Mouse (Mus musculus): Measurements from ENCODE around the gene Psmb8.
A peak's percentile ranks its signal among the peaks of the same experiment; 100 is the strongest.

Psmb8 gene

DNA sequence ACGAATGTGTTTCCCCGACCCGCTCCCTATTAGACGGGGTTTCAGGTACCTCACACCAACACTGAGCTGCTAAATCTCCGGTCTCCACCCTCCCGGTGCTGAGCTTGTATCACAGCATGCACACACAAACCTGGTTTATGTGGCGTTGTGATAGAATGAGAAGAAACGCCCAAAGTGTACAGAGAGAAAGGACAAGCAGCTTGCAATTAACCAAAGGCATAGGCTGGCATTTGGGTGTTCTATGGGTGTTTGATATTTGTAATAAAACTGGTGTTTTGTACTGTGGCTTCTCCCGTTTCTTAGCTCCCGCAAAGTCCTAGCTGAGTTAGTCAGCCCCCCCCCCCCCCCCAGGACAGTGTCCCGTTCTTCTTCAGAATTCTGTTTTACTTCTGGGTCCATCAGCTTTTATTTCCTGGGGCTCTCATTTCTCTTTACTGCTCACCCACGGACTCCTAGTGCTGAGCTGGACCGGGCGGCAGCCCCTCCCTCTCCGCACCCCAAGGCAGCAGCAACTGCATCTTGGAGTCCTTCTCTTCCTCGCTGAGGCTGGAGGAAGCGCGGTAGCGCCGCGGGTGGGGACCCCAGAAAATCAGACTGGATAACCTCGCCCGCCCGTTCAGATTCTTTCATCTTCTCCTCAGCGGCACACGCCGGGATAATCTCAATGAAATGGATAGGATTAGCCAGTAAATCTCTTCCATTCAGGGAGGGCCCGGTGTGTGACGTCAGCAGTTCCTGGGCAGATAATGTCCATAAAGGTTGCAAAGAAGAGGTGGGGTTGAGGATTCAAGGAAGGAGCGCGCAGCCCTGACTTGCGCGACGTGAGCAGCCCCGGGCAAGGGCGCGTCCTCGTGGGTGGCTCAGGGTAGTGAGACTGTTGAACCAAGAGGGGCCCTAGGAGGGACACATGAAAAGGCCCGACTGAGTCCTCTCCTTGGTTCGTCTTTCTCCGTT, at the start of gene Psmb8:
Psmb8 (plus strand) TSS at position 781 of the 954 bp plus-strand sequence.
- peak; percentile 83 for DNase-seq (ENCODE audit: low read depth, low spot score)

DNA sequence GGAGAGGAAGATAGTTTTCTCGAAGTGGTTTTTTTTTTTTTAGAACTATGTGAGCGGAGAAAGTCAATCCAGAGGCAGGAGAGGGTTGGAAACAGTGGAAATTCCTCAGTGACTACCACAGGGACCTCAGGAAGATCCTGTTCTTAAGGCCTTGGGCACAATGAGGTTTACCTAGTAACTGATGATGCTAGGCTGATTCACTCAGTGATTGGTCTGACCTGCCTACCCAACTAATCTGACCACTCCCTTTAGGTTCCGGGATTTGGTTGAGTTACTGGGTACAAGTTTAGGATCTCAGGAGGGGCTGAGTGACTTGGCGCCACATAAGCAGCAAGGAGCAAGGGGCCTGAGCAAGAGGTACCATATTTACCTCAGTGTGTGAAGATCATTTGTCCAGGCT, 44.6 kb upstream of the Psmb8 start, which contains the start of gene H2-DMb1:
H2-DMb1 (plus strand) TSS at position 150 of the 400 bp plus-strand sequence.
- DNase-seq (ENCODE audit: low read depth, low spot score), result peak; percentile 39

DNA sequence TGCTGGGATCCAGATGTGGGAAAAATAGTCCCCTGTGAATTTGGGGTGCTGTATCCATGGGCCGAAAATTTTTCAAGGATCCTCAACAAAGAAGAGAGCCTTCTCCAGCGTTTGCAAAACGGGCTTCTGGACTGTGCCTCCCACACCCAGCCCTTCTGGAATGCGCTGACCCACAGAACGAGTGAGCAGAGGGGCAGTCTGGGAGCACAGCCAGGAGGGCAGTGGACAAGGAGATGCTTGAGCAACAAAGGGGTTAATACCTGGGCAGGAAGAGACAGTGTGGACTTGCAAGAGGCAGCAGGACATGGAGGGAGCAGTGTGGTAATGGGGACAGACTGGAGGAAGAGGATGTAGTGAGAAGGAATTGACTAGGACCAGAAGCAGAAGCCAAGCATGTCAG, 42.0 kb upstream of the Psmb8 start:
- no peak for DNase-seq (ENCODE audit: low read depth, low spot score)

DNA sequence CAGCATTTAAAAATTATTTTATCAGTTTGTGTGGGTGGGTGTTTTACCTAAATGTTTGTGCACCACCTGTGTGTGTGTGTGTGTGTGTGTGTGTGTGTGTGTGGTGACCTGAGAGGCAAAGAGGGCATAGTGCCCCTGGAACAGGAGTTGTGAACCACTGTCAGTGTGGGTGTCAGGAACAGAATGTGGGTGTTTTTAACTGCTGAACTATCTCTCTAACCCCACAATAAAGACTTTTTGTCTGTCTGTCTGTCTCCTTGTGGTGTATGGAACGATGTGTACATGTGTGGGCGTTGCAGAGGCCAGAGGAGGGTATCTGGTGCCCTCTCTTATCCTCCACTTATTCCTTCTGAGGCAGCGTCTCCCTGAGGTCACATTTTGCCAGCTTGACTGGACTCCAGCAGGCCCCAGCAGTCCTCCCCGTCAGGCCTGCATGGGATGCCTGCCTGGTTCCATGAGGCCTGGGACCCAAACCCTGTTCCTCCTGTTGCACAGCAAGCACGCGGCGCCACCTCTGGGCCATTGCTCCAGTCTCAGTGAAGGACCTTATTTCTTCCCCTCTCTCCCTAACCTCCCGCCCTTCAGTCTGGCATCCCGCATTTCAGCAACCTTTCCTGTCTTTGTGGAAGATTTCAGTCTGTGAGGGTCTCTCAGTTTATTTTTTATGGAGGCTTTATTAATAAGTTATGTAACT, 33.2 kb upstream of the Psmb8 start:
- no peak for DNase-seq (ENCODE audit: low read depth, low spot score)

DNA sequence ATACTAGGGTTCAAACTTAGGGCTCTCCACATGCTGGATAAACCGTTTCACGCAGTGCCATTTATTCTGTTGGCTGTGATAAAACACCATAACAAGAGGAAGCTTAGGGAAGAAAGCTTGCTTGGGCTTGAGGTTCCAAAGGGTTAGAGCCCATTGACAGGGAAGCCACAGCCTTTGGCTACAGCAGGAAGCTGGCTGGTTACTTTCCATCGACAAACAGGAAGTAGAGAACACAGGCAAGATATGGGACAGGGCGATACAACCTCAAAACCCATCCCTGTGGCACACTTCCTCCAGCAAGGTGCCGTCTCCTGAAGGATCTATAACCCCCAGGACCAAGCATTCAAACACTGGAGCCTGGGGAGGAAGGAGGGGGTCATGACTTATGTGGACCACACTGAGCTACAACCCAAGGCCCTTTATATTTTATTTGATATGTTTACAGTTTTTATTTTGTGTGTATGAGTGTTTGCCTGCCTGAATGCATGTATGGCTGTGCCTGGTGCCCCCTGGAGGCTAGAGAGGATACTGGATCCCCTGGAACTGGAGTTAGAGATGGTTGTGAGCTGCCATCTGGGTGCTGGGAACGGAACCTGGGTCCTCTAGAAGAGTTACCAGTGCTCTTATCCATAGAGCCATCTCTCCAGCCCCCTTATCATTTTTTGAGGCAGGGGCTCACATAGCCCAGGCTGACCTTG, 32.3 kb upstream of the Psmb8 start:
- DNase-seq (ENCODE audit: low read depth, low spot score), result no peak

DNA sequence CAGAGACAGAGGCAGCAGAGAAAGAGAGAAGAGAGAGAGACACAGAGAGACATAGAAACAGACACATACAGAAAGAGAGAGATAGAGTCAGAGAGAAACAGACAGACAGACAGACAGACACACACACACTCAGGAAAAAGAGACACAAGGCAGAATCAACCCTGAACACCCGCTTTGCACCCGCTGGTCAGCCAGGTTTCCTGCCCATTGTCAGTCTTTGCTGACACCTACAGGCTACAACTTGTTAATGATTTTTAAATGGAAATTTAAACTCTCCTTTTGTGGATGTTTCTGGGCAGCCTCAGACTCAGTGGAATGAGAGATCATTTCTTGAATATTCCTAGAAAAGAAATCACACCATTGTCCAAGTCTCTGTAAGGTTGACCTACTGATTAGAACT, 28.2 kb upstream of the Psmb8 start:
- DNase-seq (ENCODE audit: low read depth, low spot score), result no peak

DNA sequence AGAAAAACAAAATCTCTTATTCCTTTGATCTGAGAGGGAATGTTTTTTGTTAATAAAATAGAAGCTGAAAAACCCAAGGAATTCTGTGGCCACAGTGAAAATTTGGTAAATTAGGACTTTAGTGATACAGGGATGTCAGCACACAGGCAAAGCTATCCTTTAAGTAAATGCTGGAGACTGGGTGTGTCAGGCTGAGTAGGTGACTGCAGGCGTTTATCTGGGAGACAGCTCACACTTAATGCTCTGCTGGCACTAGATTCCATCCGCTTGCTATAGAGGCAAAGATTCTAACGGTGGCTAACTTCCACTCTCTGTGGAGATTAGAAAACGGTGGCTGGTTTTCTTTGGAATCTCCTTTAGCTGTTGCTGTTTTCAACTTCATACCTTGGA, 27.0 kb upstream of the Psmb8 start:
- no peak for DNase-seq (ENCODE audit: low read depth, low spot score)

DNA sequence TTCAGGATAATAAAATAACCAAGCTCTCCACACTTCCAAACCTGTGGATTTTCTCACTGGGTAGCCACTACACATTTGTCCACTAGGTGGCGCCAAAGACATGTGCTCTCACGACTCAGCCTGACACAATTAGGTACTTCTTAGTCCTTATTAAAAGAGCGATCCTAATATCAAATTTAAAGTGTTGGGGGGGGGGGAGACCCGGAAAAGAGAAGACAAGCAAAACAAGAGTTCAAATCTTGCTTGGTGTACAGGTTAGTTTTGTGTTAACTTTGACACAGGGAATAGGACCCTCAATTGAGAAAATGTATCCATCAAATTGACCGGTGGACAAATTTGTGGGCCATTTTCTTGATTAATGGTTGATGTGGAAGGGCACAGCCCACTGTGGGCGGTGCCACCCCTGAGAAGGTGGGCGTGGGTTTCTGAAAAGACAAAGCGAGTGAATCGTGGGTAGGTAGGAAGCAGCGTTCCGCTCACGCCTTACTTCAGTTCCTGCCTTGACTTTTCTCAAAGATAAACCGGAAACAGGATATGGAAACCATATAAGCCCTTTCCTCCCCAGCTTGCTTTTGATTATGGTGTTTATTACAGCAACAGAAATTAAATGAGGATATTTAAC, 26.5 kb upstream of the Psmb8 start:
- peak; percentile 53 for DNase-seq (ENCODE audit: low read depth, low spot score)

DNA sequence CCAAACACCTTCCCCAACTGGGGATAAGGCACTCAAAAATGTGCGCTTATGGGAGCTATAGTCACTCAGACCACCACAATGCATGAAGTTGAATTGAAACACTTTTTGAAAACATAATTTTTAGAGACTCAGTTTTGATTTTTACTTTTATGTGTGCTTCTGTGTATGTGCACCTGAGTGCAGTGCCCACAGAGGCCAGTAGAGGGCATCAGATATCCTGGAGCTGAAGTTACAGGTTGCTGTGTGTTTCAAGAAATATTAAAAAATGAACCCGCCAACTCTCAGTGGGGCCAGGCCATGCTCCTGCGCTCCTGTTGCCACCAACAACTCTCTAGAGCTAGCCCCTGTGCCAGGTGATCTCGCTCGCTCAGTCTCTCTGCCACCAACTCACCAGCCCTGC, 25.0 kb upstream of the Psmb8 start:
- no peak for DNase-seq (ENCODE audit: low read depth, low spot score)

DNA sequence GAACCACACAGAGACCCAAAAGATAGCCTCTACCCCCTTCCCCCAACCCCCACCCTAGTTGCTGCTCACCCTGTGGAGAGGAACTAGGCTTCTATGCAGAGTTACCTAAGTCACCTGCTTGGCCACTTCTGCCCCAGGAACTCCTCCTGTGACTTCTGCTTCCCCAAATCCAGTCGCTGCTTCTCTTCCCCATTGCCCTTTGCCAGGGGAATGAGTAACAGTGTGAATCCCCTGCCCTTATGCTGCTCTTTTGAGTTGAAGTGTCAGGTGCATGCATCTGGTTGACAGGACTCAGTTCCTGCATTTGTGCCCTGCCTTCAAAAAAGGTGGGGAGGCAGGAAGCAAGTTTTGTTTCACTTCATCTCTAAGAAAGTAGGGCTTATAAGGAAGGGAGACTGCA, 23.4 kb upstream of the Psmb8 start:
- no peak for DNase-seq (ENCODE audit: low read depth, low spot score)

DNA sequence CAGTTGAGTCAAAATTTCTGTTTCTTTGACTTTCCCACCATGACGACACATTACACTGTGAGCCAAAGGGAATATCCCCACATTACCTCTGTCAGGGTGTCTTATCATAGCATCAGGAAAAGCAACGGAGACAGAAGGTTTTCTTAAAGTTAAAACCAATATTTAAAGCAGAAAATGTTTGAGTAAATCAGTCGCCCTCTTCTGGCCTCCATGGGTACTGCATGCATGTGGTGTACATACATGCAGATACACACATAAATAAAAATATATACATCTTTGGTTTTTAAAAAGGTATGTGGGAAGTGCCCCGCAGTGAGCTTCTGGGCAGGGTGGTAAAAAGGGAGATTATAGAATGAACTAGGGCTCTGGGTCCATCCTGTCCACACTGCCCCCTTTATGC, 20.3 kb upstream of the Psmb8 start:
- DNase-seq (ENCODE audit: low read depth, low spot score), result no peak

DNA sequence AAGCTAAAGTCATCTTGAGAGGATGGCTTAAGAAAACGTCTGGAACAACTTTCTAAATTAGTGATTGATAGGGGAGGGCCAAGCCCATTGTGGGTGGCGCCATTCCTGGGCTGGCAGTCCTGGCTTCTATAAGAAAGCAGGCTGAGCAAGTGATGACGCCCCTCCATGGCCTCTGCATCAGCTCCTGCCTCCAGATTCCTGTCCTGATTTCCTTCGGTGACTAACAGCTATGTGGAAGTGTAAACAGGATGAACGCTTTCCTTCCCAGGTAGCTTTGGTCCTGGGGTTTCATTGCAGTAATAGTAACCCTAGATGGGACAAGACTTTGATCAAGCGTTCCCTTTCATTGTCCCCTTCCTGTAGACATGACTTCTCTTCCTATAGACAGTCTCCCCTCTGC, 18.5 kb upstream of the Psmb8 start:
- no peak for DNase-seq (ENCODE audit: low read depth, low spot score)

DNA sequence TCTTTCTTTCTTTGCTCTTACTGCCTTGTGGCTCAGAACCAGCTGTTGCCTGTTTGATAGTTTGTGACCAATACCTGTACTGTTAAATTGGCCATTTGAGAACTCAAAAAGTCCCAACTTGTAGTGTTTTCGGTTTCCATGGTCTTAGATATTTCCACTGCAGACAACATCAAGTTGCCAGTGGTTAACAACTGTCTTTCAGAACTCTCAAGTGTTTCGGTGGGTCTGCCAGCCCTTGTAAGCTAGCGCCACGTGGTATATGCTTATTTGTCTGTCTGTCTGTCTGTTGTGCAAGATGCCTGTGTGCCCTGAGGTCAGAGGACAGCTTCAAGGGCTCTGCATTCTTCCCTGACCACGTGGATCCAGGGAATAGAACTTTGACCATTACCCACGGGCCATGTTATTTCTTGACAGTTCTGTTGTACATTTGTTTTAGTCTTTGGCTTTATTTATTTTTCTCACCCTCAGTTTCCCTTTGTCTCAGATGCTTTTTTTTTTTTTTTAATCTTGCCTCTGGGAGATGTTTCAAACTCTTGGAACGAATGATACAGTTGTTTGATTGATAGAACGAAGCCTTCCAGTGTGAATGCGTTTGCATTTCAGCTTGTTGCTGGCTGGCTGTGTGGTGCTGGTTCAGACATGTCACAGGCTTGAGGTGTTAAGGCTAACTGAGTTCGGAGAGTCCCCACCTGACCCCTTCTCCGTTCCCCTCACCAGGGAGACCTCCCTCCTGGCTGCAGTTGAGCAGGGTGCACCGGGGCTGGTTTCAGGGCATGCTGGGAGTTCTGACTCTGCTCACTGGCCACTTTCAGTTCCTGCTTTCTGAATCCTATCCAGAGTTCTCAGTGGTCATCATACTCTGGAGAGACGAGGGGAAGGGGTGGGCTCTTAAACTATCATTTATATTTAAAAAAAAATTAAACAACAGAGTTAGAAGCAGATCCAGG, 17.3 kb upstream of the Psmb8 start:
- no peak for DNase-seq (ENCODE audit: low read depth, low spot score)

DNA sequence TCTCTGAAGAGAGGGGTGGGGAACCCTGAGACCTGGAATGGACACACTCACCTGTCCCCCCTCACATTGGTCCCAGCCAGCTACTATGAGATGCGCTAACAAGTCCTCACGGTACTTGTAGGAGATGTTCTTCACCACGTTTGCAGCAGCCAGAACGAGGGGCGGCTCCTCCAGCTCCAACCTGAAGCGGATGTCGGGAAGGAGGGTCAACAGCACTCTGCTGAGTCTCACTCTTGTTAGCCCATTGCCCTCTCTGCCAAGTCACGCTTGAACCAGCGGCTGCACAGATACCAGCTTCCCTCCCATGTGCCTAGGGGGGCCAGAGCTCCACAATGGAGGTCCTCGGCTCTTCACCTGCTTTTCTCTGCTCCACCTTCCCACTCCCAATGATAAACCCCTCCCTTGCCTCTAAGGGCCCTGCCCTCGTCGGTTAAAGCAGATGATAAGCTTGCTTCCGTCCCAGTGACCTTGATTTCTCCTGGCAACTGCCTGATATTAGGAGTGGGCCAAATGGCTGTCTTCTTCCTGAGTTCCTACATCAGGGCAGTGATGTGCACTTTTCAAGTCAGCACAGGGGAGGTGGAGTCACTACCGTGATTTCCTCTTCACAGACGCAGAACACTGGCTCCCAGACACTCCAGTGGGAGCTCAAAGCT, 13.8 kb upstream of the Psmb8 start:
- DNase-seq (ENCODE audit: low read depth, low spot score), result no peak

DNA sequence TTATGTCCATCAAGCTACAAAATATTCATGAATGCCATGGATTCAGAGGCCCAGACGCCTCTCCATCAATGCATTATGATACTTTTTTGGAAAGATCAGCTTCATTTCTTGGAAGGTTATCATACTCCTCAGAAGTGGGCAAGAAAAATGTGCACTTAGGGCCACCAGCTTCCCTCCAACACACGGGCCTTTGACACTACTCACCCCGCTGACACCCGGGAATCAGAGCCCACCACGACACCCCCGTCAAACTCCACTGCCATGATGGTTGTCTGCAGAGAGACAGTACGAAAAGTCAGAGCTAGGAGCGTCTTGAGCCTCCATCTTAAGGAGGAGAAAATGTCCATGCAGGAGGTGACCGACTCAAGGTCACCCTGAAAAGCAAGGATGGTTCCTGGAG, 12.0 kb upstream of the Psmb8 start:
- no peak for DNase-seq (ENCODE audit: low read depth, low spot score)

DNA sequence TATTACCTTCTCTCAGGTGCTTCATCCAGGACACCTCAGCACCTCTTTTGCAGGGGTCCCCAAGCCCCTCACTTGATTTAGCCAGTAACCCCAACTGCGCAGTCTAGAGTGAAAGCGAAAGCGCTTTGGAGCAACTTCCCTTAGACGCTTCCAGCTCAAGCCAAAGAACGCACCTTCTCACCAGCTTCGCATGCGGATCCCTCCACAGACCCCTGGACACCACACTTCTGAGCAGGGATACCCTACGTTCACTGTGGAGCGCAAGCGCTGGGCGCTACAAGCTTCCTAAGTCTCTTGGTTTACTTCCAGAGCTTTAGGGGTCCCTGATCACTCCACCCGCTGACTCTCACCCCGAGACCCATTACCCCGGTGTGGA, 10.6 kb upstream of the Psmb8 start:
- DNase-seq (ENCODE audit: low read depth, low spot score), result no peak

DNA sequence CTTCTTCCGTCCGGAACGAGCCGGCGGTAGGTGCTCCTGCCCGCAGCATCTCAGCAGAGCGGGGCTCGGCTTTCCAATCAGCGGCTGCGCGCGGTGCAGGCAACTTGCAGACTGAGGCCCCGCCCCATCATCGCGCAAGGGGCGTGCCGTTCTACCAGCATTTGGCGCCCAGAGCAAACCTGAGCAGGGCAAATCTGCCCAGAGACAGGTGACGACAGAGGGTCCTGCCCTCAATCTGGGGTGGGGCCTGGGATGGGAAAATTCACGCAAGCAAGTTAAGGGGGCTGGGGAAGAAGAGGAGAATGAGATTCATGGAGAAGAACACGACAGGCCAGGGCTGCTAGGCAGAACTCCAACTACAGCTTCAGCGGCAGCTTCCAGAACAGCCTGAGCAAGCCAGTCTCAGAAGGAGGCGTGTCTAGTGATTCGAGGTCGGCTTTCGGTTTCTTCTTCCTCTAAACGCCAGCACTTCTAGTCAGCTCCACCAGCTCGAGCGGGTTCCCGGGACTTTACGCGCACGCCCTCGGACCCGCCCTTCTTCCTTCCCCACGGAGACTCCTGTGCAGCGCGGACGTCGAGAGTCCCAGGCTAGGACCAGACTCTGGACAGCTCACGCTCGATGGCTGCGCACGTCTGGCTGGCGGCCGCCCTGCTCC, 10.1 kb upstream of the Psmb8 start, which contains the start of the genes Tap1 and Psmb9:
Tap1 (plus strand) TSS at position 293 of the 656 bp plus-strand sequence.
Psmb9 (minus strand) TSS at position 504 of the 656 bp plus-strand sequence.
- peak; percentile 68 for DNase-seq (ENCODE audit: low read depth, low spot score)

DNA sequence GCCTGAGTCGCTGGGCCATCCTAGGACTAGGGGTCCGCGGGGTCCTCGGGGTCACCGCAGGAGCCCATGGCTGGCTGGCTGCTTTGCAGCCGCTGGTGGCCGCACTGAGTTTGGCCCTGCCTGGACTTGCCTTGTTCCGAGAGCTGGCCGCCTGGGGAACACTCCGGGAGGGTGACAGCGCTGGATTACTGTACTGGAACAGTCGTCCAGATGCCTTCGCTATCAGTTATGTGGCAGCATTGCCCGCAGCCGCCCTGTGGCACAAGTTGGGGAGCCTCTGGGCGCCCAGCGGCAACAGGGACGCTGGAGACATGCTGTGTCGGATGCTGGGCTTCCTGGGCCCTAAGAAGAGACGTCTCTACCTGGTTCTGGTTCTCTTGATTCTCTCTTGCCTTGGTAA, 9.5 kb upstream of the Psmb8 start:
- no peak for DNase-seq (ENCODE audit: low read depth, low spot score)

DNA sequence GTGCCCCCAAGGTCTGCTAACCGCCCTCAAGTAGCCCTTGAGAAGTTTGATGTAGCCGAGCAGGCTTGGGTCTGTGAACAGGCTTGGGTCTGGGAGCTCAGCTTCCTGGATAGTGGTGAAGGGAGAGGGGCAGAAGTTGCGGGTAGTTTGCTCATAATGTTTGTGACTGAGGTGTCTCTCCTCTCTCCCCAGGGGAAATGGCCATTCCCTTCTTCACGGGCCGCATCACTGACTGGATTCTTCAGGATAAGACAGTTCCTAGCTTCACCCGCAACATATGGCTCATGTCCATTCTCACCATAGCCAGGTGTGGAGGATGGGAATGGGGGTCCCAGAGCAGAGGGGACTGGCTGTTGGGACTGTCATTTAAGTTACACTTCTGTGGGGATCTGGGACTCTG, 8.5 kb upstream of the Psmb8 start:
- no peak for DNase-seq (ENCODE audit: low read depth, low spot score)
